Mouse (Mus musculus): ENCODE data around the gene Zbtb22.
"Not testable (repeated sequence)": the region's sequence is repeated elsewhere in the genome, so short reads cannot be mapped to it uniquely, and the experiment has no call there.

Gene Zbtb22

DNA sequence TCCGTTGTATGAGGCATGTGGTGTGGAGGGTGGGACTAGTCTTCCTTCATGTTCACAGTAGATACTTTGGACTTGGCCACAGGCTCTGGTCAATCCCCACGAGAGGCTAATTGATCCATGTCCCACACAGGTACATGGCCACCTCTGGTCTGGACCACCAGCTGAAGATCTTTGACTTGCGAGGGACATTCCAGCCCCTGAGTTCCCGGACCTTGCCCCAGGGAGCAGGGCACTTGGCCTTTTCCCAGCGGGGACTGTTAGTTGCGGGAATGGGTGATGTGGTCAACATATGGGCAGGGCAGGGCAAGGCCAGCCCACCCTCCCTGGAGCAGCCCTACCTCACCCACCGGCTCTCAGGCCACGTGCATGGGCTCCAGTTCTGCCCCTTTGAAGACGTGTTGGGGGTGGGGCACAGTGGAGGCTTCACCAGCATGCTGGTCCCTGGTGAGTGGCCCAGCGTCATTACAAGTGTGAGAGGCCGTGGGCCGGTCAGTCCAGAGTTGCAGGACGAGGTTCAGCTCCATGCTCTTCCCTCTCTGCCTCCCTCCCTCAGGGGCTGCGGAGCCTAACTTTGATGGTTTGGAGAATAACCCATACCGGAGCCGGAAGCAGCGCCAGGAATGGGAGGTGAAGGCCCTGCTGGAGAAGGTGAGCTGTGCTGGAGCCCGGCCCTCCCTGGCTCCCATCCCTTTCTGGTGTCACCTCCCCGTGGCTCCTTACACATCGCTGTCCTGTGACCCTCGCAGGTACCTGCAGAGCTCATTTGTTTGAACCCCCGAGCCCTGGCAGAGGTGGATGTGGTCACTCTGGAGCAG, 32.6 kb downstream of the Zbtb22 start:
- peak; percentile 20 for DNase-seq

DNA sequence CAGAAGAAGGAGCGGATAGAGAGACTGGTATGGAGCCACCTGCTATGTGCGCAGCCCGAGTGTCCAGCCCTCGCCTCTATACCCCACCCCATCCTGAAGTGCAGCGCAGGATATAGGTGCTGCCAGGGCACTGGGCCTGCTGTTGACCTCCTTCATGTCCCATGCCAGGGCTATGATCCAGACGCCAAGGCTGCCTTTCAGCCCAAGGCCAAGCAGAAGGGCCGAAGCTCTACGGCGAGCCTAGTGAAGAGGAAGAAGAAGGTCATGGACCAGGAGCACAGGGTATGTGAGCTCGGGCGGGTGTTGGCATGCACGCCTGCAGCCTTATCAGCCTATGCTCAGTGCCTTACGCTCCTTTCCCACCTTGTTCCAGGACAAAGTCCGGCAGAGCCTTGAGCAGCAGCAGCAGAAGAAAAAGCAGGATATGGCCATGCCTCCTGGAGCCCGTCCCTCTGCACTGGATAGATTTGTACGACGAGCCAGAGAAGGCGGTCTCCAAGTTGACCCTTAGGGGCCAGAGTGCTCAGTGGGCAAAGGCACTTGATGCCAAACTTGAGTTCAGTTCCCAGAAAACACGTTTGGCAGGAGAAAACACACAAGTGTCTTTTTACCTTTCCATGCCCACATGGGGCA, 33.3 kb downstream of the Zbtb22 start:
- DNase-seq = no peak

DNA sequence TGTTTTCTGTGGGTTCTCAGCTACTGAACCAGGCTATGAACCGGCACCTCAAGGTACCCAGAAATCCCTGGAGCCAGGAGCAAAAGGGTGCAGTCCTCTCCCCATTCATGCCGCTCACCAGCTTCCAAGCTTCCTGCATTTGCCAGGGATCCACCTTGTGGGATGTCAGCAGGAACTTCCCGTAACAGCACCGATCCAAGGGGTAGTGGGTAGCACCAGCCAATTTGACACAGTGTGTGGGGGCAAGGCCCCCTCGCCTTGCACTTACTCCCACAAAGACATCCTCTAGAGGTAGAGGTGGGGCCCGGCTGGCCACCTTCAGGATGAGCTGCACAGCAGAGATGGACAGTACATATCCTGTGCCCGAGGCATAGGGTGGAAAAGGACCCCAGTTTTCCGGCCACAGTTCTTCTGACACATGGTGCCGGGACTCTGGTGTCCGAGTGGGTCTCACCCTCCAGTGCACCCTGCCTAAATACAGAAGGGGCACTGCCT, 34.5 kb downstream of the Zbtb22 start:
- DNase-seq = peak; percentile 14

DNA sequence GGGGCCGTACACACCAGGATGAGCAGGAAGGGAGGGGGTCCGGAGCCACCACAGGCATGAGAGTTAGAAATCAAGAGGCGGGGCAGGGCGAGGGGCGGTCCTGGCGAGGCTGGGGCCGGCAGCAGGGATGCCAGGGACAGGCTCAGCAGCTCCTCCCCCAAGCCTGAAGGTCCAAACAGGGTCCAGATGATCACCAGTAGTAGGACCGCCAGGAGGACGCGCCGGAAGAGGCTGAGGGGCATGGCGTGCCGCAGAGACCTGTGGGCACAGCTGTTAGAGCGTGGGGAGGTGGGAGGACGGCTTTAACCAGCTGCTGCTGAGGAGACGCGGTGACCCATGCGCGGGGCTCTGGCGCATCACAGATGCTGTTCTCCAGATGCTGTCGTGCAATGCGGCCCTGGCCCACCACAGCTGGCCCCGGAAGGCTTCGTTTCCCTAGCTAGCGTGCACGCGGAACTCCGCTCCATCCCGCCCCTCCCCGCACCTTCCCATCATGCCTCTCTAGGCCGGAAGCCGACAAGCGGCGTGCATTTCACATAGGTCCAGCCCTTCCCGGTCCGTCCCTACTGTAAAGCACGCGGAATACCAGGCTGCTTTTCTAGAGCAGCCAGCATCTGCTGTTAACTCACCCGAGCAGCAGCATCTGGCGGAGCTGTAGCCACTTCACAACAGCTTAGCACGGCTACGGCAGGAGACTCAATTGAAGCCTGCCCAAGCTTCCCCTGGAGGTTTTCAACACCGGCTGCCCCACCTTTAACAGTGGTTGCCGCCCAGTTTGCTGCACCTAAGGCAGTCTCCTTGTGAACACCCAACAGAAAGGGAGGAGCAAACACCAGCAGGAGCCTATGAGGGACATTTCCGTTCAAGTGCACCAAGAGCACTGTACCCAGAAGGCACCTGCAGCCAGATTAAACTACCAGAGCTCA, 35.6 kb downstream of the Zbtb22 start, which contains the start of gene B3galt4:
B3galt4 (minus strand) TSS at position 468 of the 926 bp plus-strand sequence.
- DNase-seq = peak; percentile 93

DNA sequence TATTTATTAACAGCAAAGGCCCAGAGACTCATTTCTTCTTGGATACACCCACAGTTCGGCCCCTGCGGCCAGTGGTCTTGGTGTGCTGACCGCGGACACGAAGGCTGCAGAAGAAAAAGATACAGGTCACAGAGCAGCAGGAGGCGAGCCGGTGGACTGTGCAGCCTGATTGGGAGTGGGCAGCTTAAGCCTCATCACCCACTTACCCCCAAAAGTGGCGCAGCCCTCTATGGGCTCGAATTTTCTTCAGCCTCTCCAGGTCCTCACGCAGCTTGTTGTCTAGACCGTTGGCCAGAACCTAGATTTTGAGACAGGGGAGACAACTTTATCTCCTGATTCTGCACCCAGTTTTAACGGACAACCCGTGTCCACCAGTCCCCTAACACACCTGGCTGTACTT, 36.3 kb downstream of the Zbtb22 start:
- DNase-seq = not testable (repeated sequence)

DNA sequence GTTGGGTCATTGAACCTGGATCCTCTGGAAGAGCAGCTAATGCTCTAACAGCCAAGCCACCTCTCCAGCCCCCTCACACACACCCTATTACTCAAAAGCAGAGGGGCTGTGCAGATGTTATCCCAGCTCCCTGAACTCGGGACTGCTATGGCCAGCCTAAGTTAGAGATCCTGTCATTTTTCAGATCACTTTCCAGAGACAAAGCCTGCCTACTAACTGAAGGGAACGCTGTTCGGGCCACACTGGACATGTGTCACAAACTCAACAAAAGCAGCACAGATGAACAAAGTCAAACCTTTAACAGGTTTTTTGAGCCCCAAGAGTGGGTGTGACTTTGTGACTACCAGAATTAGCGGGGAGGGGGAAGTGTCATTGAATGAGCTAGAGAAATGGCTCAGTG, 37.2 kb downstream of the Zbtb22 start:
- no peak for DNase-seq

DNA sequence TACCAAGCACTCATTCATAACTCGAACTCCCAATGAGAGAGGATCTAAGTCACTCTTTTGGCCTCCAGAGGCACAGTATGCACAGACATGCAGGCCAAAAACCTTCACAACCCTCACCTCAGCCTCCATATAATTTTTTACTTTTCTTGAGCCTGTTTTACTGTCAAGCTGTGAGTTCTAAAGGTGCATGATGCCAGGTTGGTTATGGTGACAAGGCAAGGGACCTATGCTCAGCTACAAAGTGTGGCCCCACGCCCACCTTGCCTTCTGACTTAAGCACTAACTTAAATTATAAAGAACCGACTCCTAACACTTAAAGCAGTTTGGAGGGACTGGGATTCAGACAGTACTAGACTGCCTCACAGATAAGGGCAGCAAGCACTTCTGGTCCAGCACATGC, 37.6 kb downstream of the Zbtb22 start:
- no peak for DNase-seq

DNA sequence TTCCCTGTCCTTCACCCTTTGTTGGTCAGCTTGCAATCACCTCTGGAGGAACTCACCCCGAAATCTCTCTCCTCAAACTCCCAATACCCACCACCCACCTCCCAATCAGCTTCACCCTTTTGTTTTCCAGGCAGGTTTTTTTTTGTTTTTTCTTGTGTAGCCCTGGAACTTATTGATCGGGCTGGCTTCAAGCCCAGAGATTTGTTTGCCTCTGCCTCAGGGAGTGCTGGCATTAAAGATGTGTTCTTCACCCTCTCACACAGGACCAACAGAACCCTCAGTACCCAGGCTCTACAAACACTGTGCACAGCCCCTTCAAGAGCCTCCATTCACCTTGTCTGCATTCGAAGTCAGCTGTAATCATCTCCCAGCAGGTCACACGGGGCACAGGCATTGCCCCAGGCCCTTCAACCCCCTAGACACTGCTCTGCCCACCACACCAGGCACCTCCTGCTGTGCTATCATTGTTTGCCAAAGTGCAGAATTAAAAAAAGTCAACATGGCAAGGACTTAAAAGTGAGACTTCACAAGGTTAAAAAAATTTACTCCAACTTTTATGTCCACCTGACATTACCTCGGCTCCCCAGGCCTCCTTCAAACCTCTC, 38.4 kb downstream of the Zbtb22 start:
- no peak for DNase-seq

DNA sequence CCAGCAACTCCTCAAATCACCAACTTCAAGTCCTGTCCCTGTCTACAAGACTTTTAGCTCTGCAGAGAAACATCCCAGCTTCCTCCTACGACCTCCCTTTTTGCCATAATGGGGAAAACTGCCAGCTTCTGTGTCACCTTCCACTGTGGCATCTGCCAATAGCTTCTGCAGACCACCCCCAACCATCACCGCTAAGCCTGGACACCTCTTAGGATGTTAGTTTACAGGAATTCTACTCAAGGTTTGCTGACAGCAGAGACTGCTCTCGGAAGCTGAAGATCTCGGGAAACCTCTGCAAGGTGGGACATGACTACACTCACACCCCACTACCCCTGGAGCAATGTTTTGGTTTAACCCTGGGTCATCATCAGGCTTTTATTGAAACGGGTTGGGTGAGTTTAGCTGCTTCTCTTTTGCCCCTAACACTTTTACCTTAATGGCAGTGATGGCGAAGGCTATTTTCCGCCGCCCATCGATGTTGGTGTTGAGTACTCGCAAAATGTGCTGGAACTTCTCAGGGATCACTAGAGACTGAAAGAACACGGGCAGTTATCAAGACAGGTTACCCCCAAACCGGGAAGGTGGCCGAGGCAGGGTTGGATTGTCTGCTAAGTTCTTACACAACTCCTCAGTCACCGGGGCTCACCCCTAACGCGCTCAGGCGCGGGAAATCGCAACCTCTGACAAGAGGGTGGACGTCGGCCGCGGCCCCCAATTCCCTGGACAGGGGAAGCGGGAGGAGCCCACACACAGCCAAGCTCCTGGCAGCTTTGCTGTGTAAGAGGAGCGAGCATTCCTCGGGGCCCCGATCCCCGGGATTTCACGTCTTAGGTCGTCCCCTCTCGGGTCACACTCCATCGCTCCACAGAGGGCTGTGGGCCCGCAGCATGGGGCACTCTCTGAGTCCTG, 39.2 kb downstream of the Zbtb22 start:
- no peak for DNase-seq

DNA sequence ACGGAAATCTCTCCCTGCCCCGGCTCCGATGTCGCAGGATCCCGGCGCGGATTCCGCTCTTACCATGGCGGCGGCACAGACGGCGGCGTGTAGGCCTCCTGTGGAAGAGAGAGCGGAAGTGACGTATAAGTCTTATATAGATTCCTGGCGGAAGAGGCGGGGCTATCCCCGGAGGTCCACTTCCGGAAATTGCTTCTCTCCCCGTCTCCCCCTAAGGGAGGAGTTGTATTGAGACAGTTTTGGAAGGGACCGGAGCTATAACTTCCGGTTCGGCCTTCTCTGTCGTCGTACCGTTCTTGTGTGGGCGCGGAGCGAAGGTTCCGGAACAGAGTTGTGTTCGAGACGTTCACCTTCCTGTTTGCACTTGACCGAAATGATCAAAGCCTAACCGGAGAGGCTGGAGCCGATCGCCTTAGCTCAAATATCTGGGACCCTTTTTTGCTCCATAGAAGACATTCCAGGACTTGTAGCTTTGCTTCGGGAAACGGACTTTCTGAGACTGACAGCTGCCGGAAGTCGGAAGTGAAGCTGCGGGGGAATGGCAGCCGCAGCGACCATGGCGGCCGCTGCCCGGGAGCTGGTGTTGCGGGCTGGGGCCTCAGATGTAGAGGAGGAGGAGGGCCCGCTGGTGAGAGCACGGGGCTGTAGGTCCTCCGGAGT, 40.0 kb downstream of the Zbtb22 start, which contains the start of the genes Vps52 and Rps18:
Vps52 (plus strand) TSS at position 258 of the 660 bp plus-strand sequence.
Rps18 (minus strand) TSS at position 447 of the 660 bp plus-strand sequence.
- DNase-seq = peak; percentile 95

DNA sequence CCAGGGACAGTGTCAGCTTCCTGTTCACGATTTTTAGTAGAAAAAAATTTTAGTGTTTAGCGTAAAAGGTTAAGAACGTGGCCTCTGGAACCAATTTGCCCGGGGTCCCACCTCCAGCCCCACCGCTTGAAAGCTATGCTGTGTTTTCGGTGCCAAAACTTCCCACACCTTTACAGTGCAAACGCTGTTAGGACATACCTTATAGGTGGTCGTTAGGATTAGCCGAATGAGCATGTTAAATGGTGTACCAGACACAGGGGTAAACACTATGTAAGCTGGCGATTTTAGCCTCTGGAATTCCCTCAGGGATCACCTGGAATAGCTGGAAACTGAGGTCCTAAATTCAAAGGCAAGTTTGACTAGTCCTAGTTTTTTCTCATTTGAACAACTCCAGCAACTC, 40.6 kb downstream of the Zbtb22 start:
- no peak for DNase-seq

DNA sequence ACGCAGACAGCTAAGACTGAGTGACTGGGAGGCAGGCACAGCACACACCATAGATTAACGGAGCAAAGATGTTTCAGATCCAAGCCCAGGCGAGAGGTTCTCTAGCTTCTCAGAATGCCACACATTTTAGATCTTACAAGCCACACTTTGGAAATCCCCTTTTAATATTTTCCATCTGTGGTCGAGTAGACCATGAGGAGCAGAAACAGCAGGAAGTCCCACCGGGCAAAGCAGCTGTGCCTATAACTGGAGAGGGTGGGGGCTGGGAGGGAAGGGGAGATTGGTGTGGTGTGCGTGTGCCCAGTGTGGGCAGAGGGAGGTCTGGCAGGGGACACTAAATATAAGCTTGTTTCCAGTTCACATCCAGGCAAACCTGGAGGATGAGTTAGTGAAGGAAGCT, 41.8 kb downstream of the Zbtb22 start:
- no peak for DNase-seq

DNA sequence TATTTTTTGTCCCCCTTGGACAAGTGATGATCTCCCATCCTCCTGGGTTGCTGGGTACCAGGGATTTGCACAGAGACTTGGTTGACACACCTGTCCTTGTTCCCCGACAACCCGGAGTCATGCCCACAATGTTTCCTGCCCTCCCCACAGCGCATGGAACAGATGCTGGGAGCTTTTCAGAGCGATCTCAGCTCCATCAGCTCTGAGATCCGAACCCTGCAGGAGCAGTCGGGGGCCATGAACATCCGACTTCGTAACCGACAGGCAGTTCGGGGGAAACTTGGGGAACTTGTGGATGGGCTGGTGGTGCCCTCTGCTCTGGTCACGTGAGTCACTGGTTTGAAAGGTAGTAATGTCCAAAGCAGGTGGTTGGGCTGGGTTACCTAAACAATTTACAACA, 42.7 kb downstream of the Zbtb22 start:
- no peak for DNase-seq

DNA sequence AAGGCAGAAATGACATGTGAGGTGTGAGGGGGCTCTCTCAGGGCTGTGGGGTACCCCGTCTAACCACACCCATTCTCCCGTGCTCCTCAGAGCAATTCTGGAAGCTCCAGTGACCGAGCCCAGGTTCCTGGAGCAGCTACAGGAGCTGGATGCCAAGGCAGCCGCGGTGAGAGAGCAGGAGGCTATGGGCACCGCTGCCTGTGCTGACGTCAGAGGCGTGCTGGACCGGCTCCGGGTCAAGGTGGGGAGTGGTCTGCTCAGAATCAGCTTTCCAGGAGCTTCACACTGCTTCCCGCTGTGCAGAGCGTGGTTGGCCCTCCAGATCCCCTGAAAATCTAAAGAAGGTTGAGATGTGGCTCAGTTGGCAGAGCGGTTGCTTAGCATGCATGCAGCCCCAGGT, 43.4 kb downstream of the Zbtb22 start:
- DNase-seq = peak; percentile 29

DNA sequence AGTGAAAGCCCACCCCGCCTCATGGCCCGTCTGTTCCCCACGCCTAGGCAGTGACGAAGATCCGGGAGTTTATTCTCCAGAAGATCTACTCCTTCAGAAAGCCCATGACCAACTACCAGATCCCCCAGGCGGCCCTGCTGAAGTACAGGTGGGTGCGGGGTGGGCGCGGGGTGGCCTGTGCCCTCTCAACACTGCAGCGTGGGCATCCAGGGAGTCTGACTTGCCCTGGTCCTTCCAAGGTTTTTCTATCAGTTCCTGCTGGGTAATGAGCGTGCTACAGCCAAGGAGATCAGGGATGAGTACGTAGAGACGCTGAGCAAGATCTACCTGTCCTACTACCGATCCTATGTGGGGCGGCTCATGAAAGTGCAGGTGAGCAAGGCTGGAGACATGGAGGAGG, 44.2 kb downstream of the Zbtb22 start:
- no peak for DNase-seq

DNA sequence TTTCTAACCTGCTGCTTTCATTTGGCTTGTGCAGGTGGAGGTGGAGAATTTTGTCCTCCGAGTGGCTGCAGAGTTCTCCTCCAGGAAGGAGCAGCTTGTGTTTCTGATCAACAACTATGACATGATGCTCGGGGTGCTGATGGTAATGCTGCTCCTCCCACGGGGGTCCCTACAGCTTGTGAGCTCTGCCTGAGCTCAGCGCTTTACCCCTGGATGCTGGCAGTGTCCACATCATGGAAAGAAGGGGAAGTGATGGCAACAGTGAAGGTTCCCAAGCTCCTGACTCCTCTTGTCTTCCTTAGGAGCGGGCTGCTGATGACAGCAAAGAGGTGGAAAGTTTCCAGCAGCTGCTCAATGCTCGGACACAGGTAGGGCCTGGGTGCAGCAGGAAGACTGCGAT, 47.2 kb downstream of the Zbtb22 start:
- DNase-seq = no peak

DNA sequence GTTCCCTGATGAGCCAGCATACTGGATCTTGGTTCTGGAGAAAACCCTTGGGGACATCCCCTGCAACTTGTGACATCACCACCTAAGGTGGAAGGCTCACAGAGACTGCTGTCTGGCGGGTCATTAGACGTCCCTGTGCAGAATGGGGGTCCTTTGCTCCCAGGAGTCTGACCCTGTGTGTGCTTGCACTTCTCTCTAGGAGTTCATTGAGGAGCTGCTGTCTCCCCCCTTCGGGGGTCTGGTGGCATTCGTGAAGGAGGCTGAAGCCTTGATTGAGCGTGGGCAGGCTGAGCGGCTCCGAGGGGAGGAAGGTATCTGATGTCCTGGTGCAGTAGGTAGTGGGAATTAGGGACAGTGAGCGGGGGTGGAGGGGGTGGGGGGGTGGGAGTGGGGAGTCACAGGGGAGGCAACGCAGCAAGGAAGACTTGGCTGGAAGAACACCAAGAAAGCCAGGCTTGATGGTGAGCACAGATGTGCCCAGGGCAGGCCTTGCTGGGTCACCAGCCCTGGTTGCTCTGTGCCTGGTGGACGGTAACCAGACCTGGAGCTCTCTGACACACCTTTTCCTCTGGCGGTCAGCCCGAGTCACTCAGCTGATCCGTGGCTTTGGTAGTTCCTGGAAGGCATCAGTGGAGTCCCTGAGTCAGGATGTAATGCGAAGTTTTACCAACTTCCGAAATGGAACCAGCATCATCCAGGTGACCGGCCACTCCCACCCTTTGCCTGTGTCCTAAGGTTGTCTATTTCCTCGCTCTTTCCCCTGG, 49.6 kb downstream of the Zbtb22 start:
- DNase-seq = no peak

DNA sequence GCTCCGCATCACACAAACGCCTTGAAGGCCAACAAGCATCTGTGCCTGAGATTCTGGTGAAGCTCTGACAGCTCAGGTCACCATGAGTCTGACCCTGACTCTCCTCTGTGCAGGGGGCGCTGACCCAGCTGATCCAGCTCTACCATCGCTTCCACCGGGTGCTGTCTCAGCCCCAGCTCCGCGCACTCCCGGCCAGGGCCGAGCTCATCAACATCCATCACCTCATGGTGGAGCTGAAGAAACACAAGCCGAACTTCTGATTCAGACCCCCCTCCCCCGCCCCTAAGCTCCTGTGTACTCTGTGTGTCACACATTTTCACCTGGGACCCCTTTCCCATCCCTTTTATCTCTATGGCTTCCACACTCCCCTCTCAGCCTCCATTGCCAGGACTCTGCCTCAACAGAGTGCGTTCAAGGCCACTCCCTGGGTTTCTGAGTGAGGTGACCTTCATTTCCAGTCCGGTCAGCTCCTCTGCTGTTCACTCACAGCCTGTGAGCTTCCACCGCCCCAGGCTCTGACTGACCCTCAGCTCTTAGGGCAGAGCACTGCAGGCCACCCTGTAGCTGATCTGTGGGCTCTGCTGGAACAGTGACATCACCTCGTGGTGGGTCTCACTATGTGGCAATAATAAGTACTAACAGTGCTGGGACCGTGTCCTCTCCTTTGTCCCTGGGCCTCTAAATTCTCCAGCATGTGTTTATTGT, 50.3 kb downstream of the Zbtb22 start:
- no peak for DNase-seq

DNA sequence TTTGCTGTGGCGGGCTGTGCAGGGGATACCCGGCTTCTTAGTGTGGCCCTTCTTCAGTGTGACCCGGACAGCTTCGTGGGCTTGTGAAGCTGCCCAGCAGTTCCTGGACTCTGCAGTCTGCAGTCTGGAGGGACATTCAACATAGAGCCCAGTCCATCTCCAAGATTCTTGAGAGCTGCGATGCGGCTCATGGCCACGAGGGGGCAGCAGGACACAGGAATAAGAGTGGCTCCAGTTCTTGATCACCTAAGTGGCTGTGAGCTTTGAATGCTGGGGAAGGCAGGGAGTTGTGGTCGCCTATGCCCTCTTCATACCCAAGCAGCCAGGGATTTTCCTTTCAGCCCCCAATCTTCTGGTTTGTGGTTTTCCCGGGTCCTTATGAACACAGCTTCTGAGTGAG, 52.8 kb downstream of the Zbtb22 start:
- DNase-seq = peak; percentile 88
